25 mouse cellular contexts compared by ENCODE assay signal in the genomic region with DNA sequence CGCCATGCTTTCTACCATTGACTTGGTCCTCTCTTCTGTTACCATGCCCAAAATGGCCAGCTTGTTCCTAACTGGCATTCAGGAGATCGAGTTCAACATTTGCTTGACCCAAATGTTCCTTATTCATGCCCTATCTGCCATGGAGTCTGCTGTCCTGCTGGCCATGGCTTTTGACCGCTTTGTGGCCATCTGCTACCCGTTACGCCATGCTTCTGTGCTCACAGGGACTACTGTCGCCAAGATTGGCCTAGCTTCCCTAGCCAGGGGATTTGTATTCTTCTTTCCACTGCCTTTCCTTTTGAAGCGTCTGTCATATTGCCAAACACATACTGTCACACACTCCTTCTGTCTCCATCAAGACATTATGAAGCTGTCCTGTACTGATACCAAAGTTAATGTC. TPM values are rescaled to one million over a fixed set of nuclear protein-coding genes. Genes with fewer than 3 reads are reported as not detected.
"Had no signal": no experiment of that assay in that cellular context is flagged by ENCODE, and none has a peak within 500 bp of the region (broad histone marks: within the 10 kb centered on the region; RNA-seq: fewer than 3 reads in every experiment).

No protein-coding gene starts in this region.

- ATAC-seq: liver, embryonic 12.5 days had no signal

- H3K27ac ChIP-seq: kidney, embryonic 15.5 days; layer of hippocampus, adult 2 months; limb, embryonic 15.5 days; liver, embryonic 12.5 days; midbrain, embryonic 10.5 days; neural tube, embryonic 15.5 days had no signal

- H3K4me3 ChIP-seq: kidney, embryonic 15.5 days; layer of hippocampus, adult 2 months; limb, embryonic 15.5 days; liver, embryonic 12.5 days; midbrain, embryonic 10.5 days; myocyte; neural tube, embryonic 15.5 days had no signal

- H3K27me3 ChIP-seq: kidney, embryonic 15.5 days; limb, embryonic 15.5 days; liver, embryonic 12.5 days; neural tube, embryonic 15.5 days had no signal

- H3K4me1 ChIP-seq: kidney, embryonic 15.5 days; limb, embryonic 15.5 days; liver, embryonic 12.5 days; midbrain, embryonic 10.5 days; neural tube, embryonic 15.5 days had no signal

- H3K36me3 ChIP-seq: kidney, embryonic 15.5 days; limb, embryonic 15.5 days; liver, embryonic 12.5 days; midbrain, embryonic 10.5 days; neural tube, embryonic 15.5 days had no signal

- H3K9ac ChIP-seq: kidney, embryonic 15.5 days; limb, embryonic 15.5 days; liver, embryonic 12.5 days; lung, embryonic 14.5 days; neural tube, embryonic 15.5 days had no signal

- H3K4me2 ChIP-seq: kidney, embryonic 15.5 days; limb, embryonic 15.5 days; liver, embryonic 12.5 days; lung, embryonic 14.5 days; neural tube, embryonic 15.5 days had no signal

- DNase-seq: kidney, postnatal 25 days; lung, embryonic 14.5 days; lung, postnatal 10 days; lung, postnatal 4 days; midbrain, embryonic 14.5 days; right cerebral cortex, adult 18-20 months; right cerebral cortex, postnatal 25 days; thymus, postnatal 36 days had no signal

- H3K9me3 ChIP-seq: kidney, embryonic 15.5 days; limb, embryonic 15.5 days; liver, embryonic 12.5 days; midbrain, embryonic 10.5 days; neural tube, embryonic 15.5 days had no signal

RNA-seq across cellular contexts. Expression of gene Olfr557, which starts 2.8 kb away (rescaled TPM):
- total RNA-seq: layer of hippocampus, adult 2 months; layer of hippocampus, postnatal 10 days; left cerebral cortex, adult 18-20 months; left cerebral cortex, postnatal 10 days; megakaryocyte, adult 5-6 weeks had no signal
- polyA plus RNA-seq: kidney, embryonic 15.5 days; limb, embryonic 11.5 days; limb, embryonic 15.5 days; liver, embryonic 12.5 days; liver, embryonic 16.5 days; lung, embryonic 14.5 days; midbrain, embryonic 10.5 days; midbrain, embryonic 14.5 days; myocyte; neural tube, embryonic 11.5 days; neural tube, embryonic 15.5 days; small intestine, adult 2 months; stomach, embryonic 16.5 days; thymus, postnatal 0 days had no signal

RNA-seq across cellular contexts. Expression of gene Olfr558, which starts 3.6 kb away (rescaled TPM):
- total RNA-seq: megakaryocyte, adult 5-6 weeks had no signal
- polyA plus RNA-seq: limb, embryonic 11.5 days; liver, embryonic 12.5 days; liver, embryonic 16.5 days; midbrain, embryonic 10.5 days; midbrain, embryonic 14.5 days; myocyte had no signal

RNA-seq across cellular contexts. Expression of gene Olfr33, which starts 20.4 kb away (rescaled TPM):
- total RNA-seq: layer of hippocampus, adult 2 months; layer of hippocampus, postnatal 10 days; left cerebral cortex, adult 18-20 months; left cerebral cortex, postnatal 10 days; megakaryocyte, adult 5-6 weeks had no signal
- polyA plus RNA-seq: kidney, embryonic 15.5 days; limb, embryonic 11.5 days; limb, embryonic 15.5 days; liver, embryonic 12.5 days; liver, embryonic 16.5 days; lung, embryonic 14.5 days; midbrain, embryonic 10.5 days; midbrain, embryonic 14.5 days; myocyte; neural tube, embryonic 11.5 days; neural tube, embryonic 15.5 days; small intestine, adult 2 months; stomach, embryonic 16.5 days; thymus, postnatal 0 days had no signal

RNA-seq across cellular contexts. Expression of gene Olfr559, which starts 28.8 kb away (rescaled TPM):
- total RNA-seq: layer of hippocampus, adult 2 months; layer of hippocampus, postnatal 10 days; left cerebral cortex, adult 18-20 months; left cerebral cortex, postnatal 10 days; megakaryocyte, adult 5-6 weeks had no signal
- polyA plus RNA-seq: kidney, embryonic 15.5 days; limb, embryonic 11.5 days; limb, embryonic 15.5 days; liver, embryonic 12.5 days; liver, embryonic 16.5 days; lung, embryonic 14.5 days; midbrain, embryonic 10.5 days; midbrain, embryonic 14.5 days; myocyte; neural tube, embryonic 11.5 days; neural tube, embryonic 15.5 days; small intestine, adult 2 months; stomach, embryonic 16.5 days; thymus, postnatal 0 days had no signal
